Mouse (Mus musculus) gastrocnemius, postnatal 4 days (tissue): ENCODE measurements around the gene Actl10. TPM values are rescaled to one million over a fixed set of nuclear protein-coding genes. Genes with fewer than 3 reads are reported as not detected.

ENCODE experiments used
- DNase-seq, 2 experiments: peaks; one replicate each; pipeline ENCODE4 v3.0.0; 2021 to 2022; ENCODE audit warnings: low spot score in 2 of 2, mixed read lengths in 2 of 2
- long read RNA-seq, 2 experiments: library from polyadenylated mRNA; stranded (forward); transcript quantifications; one replicate each; pipeline ENCODE4 v2.0.0; 2021
- total RNA-seq, 2 experiments: library from RNA; stranded (reverse); gene quantifications; 2 replicates each; pipeline ENCODE4 v1.2.3; 2021

Gene Actl10
- total RNA-seq = under 1 TPM; 0.25 to 0.29 TPM
- long read RNA-seq, experiment 1 = 0 reads
- long read RNA-seq, experiment 2 = 0 reads

DNA sequence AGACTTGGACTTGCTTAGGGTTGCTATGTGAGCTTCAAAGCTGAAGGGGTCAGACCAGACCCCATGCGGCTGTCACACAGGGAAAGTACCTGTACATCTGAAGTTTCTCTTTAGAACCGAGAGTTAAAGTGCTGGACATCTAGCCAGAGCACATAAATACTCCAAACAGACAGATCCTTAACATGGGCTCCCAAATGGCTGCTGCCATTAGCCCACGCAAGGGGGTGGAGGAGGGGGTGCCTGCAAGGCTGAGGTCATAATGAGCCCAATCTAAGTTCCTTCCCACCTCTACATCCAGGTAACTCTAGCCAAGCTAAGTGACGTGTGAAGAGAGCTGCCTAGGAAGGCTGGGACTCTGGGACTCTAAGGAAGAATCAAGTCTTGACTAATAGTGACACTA, at the start of gene Actl10:
Gene Actl10, plus strand, starts transcription at position 301 of the 400 bp plus-strand sequence.
- no peak for DNase-seq

DNA sequence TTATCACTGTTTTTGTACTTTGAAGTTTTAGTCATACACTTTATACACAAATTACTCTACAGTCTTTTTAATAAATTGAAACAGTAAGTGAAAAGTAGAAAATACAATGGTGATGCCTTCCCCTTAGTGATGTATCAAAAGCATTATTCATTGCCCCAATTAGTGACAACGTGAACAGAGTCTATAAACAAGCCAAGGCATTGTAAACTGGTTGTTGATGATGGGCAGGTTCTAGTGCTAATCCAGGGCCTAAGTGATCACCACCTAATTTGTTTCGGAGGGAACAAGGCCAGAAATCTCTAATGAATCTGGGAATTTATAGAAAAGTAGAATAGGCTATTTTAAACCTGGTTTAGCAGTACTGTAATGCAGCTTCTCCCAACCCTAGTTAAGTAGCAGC, 44.5 kb upstream of the Actl10 start:
- no peak for DNase-seq

DNA sequence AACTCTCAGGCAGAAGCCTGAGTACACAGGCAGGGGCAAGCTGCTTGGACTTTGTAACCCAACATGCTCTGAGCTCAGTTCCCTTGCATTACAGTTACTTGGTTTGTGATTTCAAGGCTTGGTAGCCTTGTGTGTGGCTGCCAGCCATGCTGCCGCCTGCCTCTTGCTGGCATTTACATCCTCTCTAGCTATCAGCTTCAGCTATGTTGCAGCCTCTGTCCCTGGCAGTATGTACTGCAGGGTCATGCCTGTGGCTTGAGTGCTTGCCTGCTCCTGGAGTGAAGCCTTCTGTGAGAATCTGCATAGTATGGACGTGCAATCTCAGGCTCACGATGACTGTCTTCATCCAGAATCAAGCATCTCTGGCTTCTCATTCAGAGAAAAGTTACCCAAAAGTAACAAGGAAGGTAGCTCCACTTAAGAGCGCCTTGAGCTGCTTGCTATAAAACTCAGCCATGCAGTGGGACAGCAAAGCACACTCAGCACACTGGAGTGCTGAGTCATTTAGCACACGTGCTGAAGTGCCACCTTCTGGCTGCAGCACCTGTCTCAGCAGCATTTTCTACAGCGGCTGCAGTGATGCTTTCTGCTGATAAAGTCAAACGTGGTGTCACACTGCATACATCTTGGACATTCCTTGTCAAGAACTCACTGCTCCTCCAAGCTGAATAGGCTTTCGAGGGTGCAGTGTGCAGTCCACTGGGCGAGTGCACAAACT, 43.9 kb upstream of the Actl10 start:
- no peak for DNase-seq

DNA sequence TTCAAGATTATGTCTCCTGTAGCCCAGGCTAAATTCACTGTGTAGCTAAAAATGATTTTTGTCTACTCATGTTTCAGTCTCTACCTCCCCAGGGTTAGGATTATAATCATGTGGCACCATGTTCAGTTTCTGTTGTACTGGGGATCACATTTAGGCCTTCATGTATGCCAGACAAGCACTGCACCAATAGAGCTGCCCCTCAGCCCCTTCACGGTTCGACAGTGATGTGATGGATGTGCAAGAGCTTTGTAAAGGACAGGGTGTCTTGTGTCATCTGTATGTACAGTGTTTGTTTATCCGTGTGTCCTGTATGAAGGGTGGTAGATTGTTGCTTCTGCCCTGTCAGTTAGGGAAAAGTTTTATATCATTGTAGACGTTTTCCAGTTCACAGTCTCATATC, 43.1 kb upstream of the Actl10 start:
- no peak for DNase-seq

DNA sequence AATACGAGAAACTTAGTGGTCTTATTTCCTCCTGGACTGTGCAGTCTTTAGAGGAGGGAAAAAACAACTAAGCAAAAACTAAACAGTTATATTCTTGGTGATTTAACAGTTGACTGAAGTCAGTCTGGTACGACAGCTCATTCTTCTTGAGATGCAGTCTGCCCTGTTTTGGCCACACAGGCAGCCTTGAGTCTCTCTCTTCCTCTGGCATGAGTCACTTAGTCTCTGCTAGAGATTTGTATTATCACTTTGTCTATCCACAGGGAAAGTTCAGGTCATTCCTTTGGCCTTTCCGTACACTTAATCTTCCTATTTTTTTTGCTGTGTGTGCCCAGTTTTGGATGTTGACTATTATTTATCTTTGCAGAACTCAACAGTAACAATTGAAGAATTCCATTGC, 41.4 kb upstream of the Actl10 start:
- DNase-seq = no peak

DNA sequence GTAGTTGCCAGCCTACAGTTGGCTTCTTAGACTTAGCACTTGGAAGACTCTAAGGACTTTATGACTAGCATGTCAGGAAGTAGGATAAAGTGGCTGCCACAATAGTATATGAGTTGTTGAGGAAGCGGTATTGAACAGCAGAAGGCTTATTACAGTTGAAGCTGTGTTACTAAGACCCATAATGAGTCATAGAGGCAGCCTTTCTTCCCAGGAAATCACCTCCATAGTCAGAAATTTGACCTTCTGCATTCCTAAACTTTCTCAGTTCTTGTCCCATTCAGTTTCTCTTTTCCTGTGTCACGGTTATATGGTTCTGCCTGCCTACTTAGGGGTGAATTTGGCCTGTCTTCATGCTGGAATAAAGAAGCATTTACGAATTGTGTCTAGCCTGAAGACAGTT, 34.6 kb upstream of the Actl10 start:
- no peak for DNase-seq

DNA sequence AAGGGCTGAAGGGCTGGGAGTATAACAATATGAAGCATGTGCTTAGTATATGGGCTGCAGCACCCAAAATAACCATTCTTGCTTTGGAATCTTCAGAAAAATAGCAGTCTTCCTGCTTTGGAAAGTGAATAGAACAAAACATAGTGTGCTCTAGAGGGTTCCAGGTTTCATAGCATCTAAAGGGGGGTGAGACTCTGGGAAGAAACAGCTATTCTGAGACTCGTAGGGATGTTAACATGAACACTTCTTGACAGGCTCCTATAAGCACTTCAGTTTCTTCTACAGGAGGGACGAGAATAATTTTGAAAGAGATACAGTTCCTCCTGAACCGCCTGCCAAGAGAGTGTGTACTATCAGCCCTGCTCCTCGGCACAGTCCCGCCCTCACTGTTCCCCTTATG, 34.2 kb upstream of the Actl10 start:
- no peak for DNase-seq

DNA sequence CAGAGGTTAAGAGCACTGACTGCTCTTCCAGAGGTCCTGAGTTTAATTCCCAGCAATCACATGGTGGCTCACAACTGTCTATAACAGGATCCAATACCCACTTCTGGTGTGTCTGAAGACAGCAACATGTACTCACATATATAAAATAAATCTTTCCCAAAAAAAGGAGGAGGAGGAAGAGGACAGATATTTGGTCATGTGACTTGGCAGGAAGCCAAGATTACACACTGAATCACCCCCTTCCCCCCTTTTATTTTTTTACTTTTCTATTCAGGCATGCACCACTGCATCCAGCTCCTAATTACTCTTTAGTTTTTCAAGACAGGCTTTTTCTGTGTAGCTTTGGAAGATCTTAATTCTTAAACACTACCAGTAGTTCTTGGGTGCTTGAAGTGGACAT, 30.1 kb upstream of the Actl10 start:
- DNase-seq = no peak

DNA sequence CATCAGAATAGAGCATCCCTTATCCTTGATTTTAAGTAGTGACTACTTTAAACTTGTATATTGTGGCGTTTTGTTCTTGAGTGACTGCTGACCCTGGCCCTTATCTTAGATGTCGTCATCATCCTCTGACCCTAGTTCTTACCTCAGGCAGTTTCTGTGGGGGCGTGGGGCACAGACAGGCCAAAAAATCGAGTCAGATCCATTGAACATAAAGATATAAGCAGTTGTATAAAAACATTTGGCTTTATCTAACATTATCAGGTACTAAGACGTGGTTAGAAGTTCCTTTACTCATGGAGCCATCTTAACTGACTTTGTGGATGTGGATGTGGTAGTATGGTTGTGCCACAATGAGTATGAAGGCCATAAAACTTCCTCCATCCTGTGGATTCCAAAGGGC, 29.2 kb upstream of the Actl10 start:
- no peak for DNase-seq

DNA sequence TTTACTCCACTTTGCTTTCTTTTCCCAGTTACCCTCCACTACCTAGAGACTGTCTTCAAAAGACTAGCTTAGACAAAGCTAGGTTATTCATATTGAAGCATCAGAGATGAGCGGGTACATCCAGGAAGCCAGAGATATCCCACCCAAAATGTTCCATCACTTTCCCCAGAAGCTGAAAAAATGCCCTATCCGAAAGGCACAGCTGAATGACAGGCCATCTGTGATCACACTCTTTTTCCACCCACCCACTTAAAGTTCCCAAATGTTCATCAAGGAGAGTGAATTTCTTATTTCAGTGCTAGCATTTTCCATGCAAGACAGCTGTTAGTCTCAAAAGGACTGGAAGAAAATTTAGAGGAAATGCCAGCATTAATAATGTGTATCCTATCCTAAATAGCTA, 26.3 kb upstream of the Actl10 start:
- DNase-seq = no peak

DNA sequence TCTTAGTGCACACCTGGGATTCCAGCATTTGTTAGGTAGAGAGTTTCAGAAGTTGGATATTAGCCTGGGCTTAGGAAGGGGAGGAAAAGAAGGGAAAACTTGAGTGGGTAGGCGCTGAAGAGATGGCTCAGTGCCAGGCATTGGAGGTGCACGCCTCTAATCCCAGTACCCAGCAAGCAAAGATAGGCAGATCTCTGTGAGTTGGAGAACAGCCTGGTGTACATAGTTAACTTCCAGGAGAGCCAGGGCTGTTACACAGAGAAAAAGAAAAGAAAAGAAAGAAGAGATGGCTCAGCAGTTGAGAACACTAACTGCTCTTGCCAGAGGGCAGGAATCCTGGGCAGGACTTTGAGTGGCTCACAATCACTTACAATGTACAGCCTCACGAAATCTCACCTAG, 25.0 kb upstream of the Actl10 start:
- DNase-seq = no peak

DNA sequence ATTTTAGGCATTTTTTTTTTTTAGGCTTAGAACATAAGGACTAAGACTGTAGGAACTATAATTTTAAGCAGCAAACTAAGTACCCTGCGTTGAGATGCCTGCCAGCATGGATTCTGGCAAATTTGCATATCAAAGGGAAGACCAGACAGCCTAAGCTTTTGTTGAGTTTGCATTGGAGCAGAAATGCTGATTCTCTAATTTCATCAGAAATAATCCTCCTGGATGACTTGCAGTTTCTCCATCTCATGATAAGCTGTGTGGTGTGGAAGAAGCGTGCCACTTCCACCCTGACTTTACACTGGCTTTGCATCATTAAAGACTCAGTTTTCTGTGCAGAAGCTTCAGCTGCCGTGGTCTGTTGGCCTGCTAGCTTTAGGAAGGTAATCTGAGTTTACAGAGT, 18.7 kb upstream of the Actl10 start:
- no peak for DNase-seq

DNA sequence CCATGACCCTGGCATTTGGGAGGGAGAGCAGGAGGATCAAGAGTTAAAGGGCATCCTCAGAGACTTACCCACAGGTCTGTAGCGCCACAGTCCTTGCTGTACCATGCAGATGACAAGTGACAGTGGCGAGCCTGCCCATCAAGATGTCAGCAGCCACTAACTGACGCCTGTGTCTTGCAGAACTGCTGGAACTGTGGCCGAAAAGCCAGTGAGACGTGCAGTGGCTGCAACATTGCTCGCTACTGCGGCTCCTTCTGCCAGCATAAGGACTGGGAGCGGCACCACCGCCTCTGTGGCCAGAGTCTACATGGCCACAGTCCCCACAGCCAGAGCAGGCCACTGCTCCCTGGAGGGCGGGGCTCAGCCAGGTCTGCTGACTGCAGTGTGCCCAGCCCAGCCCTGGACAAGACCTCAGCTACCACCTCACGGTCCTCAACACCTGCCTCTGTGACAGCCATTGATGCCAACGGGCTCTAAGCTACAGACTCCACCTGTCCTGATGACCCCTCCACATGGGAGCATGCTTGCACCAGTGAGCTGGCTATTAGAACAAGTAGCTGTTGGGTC, 16.8 kb upstream of the Actl10 start:
- DNase-seq = no peak

DNA sequence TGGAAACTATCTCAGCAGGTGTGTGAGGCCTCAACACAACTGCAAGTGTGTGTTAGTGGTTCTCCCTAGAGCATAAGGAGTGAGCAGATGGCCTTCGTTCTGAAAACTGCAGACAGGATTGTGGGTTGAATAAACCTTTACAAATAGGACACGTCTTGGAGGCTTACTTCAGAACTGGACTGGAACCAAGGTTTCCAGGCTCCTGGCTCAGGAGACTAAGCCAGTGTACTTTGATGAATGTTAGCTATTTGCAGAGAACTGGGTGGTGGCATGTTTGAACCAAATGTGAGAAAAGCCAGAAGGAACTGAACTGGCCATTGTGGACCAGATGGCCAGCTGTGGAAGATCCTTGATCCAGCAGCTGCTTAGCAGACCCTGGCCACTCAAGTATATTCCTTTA, 13.3 kb upstream of the Actl10 start:
- no peak for DNase-seq

DNA sequence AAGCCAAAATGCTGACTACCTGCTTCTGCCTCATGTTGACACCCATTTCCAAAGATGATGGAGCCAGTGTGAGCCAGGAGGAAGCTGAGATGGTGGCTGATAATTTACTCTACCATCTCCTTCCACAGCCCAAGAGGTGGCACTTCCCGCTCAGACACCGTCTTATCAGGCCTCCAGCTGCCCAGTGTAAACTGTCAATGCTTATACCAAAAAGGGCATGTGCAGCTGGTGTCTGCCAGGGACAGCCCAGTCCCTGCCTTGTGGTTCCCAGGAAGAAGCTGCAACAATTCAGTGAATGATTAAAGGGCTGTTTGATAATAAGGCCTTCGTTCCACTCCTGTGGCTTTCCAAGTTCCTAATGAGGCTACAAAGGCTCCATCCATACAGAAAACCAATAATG, 12.9 kb upstream of the Actl10 start:
- no peak for DNase-seq

DNA sequence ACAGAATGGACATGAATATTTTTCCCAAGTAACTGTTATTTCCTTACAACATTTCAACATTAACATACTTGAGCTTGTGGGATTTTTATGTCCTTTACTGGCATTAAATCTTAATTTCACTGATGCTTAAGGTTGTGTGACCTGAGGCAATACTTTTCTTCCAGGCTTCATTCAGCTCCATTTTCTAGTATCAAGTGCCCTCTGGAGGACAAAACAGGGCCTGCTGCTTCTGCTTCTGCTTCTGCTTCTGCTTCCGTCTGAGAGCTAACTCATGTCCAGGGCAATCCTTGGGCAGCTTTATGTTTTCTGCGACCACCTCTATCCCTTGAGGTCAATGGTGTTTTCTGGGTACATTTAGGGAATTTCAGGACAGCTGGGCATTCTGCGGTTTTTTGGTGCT, 11.9 kb upstream of the Actl10 start:
- no peak for DNase-seq

DNA sequence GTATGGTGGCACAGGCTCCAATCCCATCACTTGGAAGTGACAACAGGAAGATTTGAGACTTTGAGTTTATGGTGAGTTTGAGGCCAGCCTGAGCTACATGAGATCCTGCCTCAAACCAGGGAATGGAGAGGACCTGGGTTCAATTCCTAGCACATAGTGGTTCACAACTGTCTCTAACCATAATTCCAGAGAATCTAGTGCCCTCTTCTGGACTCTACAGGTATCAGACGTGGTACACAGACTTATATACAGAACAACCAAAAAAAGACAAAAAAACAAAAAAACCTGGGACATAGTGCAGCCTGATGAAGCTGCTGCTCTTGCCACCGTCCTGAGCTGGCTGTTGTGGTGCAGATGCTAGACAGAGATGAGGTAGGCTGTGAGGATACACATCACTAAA, 9.9 kb upstream of the Actl10 start:
- no peak for DNase-seq

DNA sequence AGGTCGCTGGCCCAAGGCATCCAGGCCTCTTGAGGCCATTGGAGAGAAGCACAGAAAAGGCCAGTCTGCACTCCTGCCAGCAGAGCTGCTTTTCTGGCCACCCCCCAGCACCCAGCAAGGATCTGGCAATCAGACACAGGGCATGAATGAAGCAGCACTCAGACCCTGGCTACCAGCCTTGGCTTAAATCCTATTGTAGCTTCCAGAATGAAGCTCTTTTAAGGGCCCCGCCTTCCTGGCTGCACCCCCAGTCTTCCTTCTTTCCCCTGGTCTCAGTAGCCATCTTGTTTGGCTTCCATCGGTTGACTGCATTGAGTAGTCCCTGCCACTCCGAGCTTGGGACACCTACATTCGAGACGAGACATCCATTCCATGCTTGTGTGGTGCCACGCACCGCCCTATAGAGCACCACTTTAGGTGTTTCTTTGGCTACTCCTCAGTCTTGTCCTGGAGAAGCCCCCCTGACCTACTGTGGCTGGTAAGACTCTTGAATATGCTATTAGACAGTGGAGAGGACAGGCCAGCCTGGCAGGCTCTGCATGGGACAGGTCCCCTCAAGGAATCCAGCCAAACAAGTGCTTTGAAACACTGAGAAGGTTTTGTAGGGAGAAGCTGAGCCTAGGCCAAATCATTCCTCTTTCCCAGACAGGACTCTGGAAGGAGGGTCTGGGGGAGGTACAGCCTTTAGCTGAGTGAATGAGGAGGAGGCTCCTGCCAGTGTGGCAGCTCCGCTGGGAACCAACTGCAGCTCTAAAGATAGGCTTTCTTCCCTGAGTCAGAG, 7.8 kb upstream of the Actl10 start:
- peak in 1 of 2 experiments; percentile 53 for DNase-seq

DNA sequence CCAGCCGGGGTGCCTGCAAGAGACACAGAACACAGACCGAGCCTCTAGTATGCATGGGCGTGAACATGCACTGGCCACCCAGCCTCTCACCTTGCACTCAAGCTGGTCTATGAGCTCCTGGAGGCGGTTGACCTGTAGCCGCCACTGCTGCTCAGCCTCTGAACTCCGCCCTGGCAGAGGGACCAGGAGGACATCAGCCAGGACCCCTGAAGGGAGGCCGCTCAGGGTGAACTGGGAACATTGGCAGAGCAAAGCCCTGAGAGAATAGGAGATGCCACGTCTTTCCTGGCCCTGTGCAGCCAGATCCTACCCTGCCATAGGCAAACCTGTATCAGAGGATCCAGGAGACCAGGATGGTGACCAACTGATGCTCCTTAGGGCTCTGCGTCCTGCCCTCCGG, 4.9 kb upstream of the Actl10 start, which contains the start of gene 1700003F12Rik:
Gene 1700003F12Rik, plus strand, starts transcription at position 375 of the 400 bp plus-strand sequence.
- no peak for DNase-seq

DNA sequence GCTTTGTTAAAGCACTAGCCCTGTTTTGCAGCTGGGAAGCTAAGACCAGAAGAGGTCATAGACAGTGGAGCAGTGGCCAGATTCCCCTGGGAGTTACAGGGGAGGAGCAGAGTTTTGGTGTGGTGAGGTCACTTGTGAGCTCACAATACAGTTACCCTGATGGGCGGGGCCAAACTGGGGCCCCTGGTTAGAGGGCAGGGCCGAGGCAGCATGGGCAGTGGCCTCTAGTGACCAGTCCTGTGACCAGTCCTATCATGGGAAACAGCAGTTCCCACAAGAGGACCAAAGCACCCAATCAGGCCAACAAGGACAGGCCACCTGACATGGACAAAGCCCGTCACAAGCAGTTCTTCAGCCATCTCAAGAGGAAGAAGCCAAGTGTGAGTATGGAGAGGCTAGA, 2.9 kb upstream of the Actl10 start:
- DNase-seq = no peak

DNA sequence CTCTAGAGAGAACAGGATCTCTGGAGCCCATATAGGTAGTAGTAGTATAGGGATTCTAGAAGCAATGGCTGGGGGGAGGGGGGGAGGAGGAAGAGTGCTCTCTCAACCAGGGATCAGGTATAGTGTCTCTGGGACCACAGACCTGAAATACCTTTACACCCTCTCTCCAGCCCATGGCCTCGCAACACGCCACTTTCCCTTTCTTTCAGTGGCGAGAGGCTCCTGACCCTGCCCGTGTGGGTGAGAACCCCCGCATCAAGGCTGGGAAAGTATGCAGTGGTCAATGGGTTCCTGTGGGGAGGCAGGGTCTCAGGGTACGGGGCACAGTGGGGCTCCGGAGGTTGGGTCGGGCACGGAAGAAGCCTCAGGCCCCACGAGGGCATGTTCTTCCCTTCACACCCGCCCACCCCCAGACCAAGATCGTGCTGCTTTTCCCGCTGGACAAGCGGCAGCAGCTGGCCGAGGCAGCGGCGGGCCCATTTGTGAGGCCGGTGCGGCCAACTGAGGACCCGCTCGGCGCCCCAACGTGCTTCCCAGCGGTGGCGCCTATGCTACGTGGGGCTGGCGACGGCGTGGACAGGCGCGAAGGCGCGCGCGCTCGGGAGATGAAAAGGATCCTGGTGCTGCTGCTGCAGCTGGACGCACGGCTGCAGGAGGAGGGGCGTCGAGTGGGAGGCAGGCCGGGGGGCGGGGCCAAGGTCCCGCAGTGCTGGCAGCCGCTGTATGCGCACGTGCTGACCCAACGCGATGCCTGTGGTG, 2.3 kb upstream of the Actl10 start:
- peak; percentile 59 to 72 for DNase-seq

DNA sequence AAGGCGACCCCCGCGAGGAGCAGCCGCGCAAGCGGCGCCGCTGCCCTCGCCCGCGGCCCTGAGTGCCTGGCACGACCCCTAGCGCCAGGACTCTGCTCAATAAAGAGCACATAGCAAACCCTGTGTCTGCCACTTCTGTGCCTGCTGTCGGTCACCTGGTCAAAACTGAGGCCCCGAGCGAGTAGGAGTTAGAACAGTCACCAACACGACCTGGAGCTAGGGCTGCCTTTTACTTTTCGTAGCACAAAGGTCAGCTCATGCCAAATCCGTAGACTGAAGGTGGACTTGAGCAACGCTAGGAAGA, 1.7 kb upstream of the Actl10 start:
- DNase-seq = no peak
